Mouse (Mus musculus): ENCODE results near the gene Tpcn2. TPM values are rescaled to one million over a fixed set of nuclear protein-coding genes. Genes with fewer than 3 reads are reported as not detected.
A peak's percentile ranks its signal among the peaks of the same experiment; 100 is the strongest.

Gene Tpcn2
- total RNA-seq, 4 experiments from 2014 or later: 0.70 to 1.4 (median 0.90) TPM

GRCm38 (mm10) chr7:145299562-145300320 lies 15.9 kb upstream of the Tpcn2 start:
- DNase-seq (ENCODE audit: low spot score in 2 of 2): peak; percentile 42 to 59

GRCm38 (mm10) chr7:145298666-145299490 lies 15.1 kb upstream of the Tpcn2 start:
- no peak for DNase-seq (ENCODE audit: low spot score in 2 of 2)

- DNase-seq (ENCODE audit: low spot score in 2 of 2): no peak
Observed at GRCm38 (mm10) chr7:145293859-145294258, 10.0 kb upstream of the Tpcn2 start.

DNA sequence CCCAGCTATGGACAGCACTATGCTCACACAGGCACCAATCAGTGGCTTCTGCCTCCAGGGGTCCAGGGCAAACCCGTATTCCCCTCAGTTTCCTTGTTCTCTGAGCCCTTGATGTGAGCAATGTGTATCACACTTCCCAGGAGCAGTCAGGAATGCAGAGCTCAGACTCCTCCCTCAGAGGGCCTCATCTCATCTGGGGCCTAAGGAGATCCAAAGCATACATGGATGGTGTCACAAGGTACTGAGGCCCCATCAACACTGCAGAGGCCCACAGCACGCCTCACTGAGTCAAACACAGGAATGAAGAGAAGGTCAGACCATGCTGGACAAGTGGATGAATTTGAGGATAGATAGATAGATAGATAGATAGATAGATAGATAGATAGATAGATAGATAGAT lies 8.9 kb upstream of the Tpcn2 start:
- no peak for DNase-seq (ENCODE audit: low spot score in 2 of 2)

GRCm38 (mm10) chr7:145291847-145292246 lies 8.0 kb upstream of the Tpcn2 start:
- no peak for DNase-seq (ENCODE audit: low spot score in 2 of 2)

DNA sequence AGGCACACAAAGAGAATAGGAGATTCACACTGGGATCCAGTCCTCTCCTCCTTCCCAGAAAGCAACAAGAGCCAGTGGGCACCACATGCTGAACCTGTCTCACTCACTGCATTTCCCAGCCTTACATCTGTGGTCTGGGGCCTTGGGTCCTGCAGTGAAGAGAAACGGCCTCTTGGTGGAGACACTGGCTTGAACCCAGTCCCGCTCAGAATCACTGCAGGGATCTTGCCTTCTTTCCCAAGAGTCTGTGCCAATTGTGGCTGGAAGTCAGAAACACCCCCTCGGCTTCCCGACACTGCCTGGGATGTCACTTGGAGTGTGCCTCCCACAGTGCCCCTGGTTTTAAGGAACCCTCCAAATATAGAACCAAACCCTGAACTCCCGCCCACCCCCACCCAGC lies 5.5 kb upstream of the Tpcn2 start:
- DNase-seq (ENCODE audit: low spot score in 2 of 2): no peak

DNA sequence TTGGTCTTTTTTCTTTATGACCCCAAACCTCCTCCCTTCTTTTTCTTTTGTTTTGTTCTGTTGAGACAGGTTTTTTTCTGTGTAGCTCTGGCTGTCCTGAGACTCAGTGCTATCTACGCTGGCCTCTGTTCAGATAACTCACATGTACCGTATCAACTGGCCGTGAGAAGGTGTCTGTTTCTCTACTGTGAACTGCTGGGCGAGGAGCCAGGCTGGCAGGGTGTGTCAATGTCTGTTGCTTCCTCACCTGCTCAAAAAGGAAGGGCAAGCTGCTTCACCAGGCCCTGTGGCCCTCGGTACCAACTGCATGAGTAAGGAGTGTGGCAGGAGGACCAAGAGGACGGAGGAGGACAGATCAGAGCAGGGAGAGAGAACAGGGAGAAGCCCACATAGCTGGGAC lies 3.6 kb upstream of the Tpcn2 start:
- DNase-seq (ENCODE audit: low spot score in 2 of 2): no peak

DNA sequence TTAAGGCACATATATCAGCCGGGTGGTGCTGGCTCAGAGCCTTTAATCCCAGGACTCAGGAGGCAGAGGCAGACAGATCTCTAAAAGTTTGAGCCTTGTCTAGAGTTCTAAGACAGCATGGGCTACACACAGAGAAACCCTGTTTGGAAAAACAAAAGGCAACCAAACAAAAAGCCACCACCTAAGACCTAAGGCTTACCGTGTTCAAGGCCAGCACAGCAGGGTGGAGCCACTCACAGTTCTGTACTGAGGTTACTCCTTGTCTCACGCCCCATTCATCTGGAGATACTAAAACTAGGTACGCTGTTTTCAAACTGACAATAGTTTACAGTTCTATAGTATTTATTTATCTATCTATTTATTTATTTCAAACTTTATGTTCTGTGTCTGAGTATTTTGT lies 1.7 kb upstream of the Tpcn2 start:
- no peak for DNase-seq (ENCODE audit: low spot score in 2 of 2)

- no peak for DNase-seq (ENCODE audit: low spot score in 2 of 2)
Observed at GRCm38 (mm10) chr7:145284293-145284692, 482 bp upstream of the Tpcn2 start.

DNA sequence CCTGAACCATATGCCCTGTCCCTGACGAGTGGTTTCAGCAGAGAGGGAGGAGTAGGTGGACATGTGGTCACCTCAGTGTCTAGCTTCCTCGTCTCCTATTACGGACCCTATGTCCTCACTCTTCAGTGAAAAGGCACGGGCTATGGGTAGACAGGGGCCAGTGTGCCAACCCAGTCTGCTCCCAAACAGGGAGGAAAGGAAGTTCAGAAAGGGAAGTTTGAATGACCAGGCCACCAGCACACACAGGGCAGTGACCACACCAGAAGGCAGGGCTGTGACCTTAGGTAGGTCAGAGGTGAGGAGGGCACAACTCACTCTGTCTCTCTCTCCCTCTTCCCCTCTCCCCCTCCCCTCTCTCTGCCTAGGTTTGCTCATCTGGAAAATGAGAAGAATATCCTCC lies 770 bp downstream of the Tpcn2 start:
- DNase-seq (ENCODE audit: low spot score in 2 of 2): no peak

DNA sequence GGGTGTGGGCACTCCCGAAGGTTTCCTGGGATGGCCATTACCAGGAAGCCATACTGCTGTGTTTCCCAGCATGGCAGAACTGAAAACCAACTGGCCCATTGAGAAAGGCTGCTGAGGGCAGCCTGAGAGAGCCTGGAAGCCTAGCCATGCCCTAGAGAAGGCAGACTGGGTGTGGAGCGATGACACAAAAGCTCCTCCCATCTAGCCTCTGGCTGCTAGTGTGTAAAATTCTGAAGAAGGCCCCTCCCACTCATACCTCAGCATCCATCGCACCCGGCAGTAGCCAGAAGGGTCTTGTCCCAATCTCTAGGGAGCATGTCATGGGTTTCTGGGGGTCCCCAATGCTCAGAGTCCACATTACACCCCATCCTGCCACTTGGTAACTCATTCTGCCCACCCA lies 2.4 kb downstream of the Tpcn2 start:
- DNase-seq (ENCODE audit: low spot score in 2 of 2): no peak

- no peak for DNase-seq (ENCODE audit: low spot score in 2 of 2)
Observed at GRCm38 (mm10) chr7:145275488-145275887, 8.3 kb downstream of the Tpcn2 start.

GRCm38 (mm10) chr7:145270955-145271354 lies 12.9 kb downstream of the Tpcn2 start:
- no peak for DNase-seq (ENCODE audit: low spot score in 2 of 2)

- no peak for DNase-seq (ENCODE audit: low spot score in 2 of 2)
Observed at GRCm38 (mm10) chr7:145268890-145269289, 14.9 kb downstream of the Tpcn2 start.

DNA sequence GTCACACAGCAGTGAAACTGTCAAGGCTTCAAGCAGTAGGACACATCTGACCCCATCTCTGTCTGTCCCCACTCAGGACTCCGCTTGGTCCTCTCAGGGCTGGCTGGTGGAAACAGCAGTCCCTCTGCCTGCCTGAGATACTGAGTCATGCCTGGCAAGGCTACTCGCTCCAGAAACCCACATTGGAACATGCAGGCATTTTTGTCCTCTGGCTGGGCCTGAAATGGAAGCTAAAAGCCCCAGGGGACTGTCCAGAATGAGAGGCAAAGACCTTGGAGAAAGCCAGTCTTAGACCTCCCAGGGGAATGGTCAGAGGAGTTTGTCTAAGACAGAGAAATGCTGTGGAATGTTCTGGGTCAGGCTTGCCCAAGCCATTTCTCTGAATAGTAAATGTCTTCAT lies 17.8 kb downstream of the Tpcn2 start:
- peak; percentile 27 to 39 for DNase-seq (ENCODE audit: low spot score in 2 of 2)

- DNase-seq (ENCODE audit: low spot score in 2 of 2): no peak
Observed at GRCm38 (mm10) chr7:145264202-145264601, 19.6 kb downstream of the Tpcn2 start.

DNA sequence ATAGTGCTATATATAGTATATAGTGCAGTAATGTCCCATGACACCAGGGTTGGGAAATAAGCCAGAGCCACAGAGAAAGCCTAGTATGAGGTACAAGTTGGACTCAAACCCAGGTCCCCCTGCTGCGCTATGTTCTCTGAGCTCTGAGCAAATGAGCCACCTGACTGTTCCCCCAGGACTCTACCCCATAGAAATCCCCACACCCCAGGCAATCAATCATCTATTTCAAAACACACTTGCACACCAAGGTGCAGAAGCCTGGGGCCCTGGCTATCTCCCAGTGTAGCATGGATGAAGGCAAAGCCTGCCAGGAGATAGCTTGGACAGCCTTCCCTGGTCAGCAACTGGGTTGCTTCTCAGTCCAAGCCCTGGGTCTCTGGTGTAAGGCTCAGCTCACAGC lies 27.7 kb downstream of the Tpcn2 start:
- DNase-seq (ENCODE audit: low spot score in 2 of 2): no peak

- no peak for DNase-seq (ENCODE audit: low spot score in 2 of 2)
Observed at GRCm38 (mm10) chr7:145253986-145254630, 29.7 kb downstream of the Tpcn2 start.

DNA sequence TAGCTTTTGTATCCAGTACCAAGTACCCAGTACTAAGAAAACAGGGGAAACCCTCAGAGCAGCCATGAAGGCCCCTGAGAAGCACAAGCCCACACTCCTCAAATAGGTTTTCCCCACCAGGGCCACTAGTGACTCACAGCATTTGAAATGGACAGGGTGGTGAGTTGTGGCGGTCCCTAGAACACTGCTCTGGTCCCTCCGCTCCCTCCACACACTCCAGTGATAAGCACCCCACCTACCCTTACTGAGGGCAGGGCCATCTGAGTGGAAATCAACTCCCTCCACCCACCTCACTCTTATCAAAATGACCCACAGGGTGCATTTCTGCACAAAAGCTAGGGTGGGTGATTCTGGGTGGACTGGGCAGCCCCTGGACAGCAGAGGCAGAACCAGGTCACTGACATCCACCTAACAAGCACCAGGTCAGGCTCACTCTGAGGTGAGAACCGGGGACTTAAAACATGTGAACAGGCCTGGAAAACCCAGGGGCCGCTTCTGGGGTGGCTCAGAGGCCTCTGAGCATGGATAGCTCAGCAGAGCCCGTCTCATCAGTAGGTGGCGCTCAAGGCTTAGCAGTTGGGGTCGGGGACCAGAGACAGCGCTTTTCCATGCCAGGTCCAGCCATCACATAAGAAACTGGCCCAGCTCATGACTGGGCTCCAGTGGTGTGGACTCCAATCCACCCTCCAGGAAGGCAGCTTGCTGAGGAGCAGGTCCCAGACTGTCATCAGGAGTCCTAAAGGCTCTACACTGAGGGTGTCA lies 30.9 kb downstream of the Tpcn2 start:
- peak; percentile 58 to 66 for DNase-seq (ENCODE audit: low spot score in 2 of 2)

DNA sequence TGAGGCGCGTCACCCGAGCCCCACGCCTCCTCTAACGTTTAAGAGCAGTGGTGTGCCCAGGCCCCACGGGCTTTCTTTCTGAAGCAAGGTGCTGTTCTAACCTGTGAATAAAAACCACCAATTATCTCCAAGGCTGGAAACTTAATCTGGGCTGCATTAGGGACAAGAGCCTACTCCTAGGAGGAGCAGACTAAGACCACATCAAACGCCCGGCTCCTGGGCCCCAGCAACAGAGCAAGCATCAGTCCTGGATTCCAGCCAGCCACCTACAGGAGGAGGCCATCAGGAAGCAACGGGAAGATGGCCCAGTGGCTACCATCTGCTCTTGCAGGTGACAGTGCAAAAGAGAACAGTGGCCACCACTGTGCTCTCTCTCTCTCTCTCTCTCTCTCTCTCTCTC lies 33.6 kb downstream of the Tpcn2 start:
- DNase-seq (ENCODE audit: low spot score in 2 of 2): no peak

GRCm38 (mm10) chr7:145248911-145249310 lies 34.9 kb downstream of the Tpcn2 start:
- DNase-seq (ENCODE audit: low spot score in 2 of 2): no peak

All from gastrocnemius, adult 8-10 months (tissue).